Mouse (Mus musculus): ENCODE results near the gene Selp. TPM values are rescaled to one million over a fixed set of nuclear protein-coding genes. Genes with fewer than 3 reads are reported as not detected.

Gene Selp
- total and polyA plus RNA-seq, 3 experiments: 1.7 to 3.6 (median 1.8) TPM

DNA sequence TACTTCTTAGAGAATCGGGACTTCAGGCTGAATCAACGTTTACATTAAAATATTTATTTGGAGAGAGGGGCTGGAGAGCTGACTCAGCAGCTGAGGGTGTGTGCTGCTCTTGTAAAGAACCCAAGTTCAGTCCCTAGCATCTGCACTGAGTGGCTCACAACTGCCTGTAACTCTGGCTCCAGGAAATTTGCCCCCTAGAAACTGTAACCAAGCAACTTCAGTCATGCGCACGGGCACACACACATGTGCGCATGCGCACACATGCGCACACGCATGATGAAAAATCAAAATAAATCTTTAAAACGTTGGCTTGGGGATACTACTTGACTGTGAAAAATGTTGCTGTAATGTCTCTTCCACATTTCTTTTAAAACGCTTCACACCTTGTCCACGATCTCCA is 36.0 kb upstream of the Selp start:
- no peak for DNase-seq
- 84% methylated on average over 11 of the region's 11 CpGs for WGBS
- intact Hi-C loops (cut with DNase I): no loop called here
- Histone ChIP-seq H3K36me3 (ENCODE audit: control insufficient read depth, insufficient read depth, low read length) (no peaks in the 10 kb centered on the region), H3K9ac (ENCODE audit: low read depth, low read length) (no peak overlapping the region), H3K79me2 (replicated peaks; ENCODE audit: control insufficient read depth, insufficient read depth, low read length) (no peaks in the 10 kb centered on the region), H3K4me1 (ENCODE audit: control insufficient read depth, insufficient read depth, low read length) (no peaks in the 10 kb centered on the region), H3K27ac (no peak overlapping the region), H3K27me3 (ENCODE audit: control insufficient read depth, insufficient read depth, low read length) (no peaks in the 10 kb centered on the region), H3K4me3 (no peak overlapping the region)
- no peak for TF ChIP-seq EP300 (IDR thresholded peaks at IDR 0.05; ENCODE audit: insufficient read depth, low read depth, low read length)
- TF ChIP-seq CTCF (IDR thresholded peaks at IDR 0.05): no peak
- TF ChIP-seq POLR2A (IDR thresholded peaks at IDR 0.05; ENCODE audit: insufficient read depth, low read depth, low read length): no peak

DNA sequence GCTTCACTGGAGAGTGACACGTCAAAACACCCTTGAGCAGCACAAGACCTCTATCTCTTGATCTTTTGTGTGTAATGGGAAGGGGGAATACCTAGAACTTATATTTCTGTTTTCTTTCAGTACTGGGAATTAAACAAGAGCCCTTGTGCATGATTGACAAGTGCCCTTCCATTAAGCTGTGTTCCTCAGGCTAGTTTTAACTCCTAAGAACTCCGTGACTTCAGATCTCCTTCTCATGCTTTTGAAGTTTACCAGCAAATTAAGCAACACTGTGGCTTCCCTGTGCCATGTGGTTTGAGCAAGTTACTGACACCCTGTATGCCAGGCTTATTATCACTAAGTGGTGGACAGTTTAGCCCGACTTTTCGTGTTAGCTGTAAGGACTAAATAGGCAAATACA is 32.0 kb upstream of the Selp start:
- intact Hi-C loops (cut with DNase I): no loop called here
- Histone ChIP-seq H3K27me3 (ENCODE audit: control insufficient read depth, insufficient read depth, low read length) (no peaks in the 10 kb centered on the region), H3K4me1 (ENCODE audit: control insufficient read depth, insufficient read depth, low read length) (no peaks in the 10 kb centered on the region), H3K4me3 (no peak overlapping the region), H3K27ac (no peak overlapping the region), H3K36me3 (ENCODE audit: control insufficient read depth, insufficient read depth, low read length) (no peaks in the 10 kb centered on the region), H3K79me2 (replicated peaks; ENCODE audit: control insufficient read depth, insufficient read depth, low read length) (no peaks in the 10 kb centered on the region), H3K9ac (ENCODE audit: low read depth, low read length) (no peak overlapping the region)
- 89% methylated on average over 4 of the region's 4 CpGs for WGBS
- no peak for DNase-seq
- TF ChIP-seq EP300 (IDR thresholded peaks at IDR 0.05; ENCODE audit: insufficient read depth, low read depth, low read length): no peak
- TF ChIP-seq CTCF (IDR thresholded peaks at IDR 0.05): no peak
- TF ChIP-seq POLR2A (IDR thresholded peaks at IDR 0.05; ENCODE audit: insufficient read depth, low read depth, low read length): no peak

DNA sequence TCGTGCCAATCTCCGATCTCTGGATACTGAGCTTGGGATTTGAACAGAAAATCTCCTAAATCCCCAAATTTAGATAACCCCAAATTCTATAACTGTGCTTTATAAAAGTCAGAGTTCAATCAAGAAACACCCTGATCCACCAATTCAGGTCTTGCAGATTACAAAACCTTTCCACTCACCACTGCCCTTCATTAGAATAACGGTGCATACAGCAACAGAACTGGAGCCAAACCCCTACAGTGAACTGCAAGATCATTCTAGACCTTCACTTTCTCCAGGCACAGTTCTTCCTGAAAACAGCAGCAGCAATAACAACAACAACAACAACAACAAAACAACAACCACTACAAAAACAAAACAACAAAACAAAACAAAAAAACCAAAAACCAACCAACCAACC is 28.3 kb upstream of the Selp start:
- no peak overlapping the region for H3K27ac ChIP-seq
- intact Hi-C loops (cut with DNase I): no loop called here
- TF ChIP-seq POLR2A (IDR thresholded peaks at IDR 0.05; ENCODE audit: insufficient read depth, low read depth, low read length) (no peak), CTCF (IDR thresholded peaks at IDR 0.05) (no peak), EP300 (IDR thresholded peaks at IDR 0.05; ENCODE audit: insufficient read depth, low read depth, low read length) (no peak)
- no peaks in the 10 kb centered on the region for H3K4me1 ChIP-seq (ENCODE audit: control insufficient read depth, insufficient read depth, low read length)
- no peaks in the 10 kb centered on the region for H3K79me2 ChIP-seq (replicated peaks; ENCODE audit: control insufficient read depth, insufficient read depth, low read length)
- H3K9ac ChIP-seq (ENCODE audit: low read depth, low read length): no peak overlapping the region
- no peaks in the 10 kb centered on the region for H3K36me3 ChIP-seq (ENCODE audit: control insufficient read depth, insufficient read depth, low read length)
- H3K27me3 ChIP-seq (ENCODE audit: control insufficient read depth, insufficient read depth, low read length): no peaks in the 10 kb centered on the region
- no peak for DNase-seq
- H3K4me3 ChIP-seq: no peak overlapping the region
- 57% methylated on average over 3 of the region's 3 CpGs for WGBS

DNA sequence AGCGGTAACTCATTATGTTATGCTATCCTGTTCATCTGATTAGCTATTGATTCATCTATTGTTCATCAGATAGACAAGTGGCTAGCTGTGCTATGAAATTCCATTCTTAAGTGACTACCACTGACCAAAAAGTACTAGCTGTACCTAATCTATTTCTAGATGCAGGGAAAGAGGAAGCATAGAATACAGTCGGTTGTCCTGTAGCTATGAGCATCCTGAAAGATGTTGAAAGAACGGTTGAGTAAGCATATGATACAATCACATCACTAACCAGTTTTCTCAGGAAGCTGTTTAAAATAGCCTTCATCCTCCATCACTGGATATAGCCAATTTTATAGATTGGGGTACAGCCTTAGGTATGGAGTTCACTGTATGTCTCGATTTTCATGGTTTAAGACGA is 27.2 kb upstream of the Selp start:
- Histone ChIP-seq H3K27ac (no peak overlapping the region), H3K79me2 (replicated peaks; ENCODE audit: control insufficient read depth, insufficient read depth, low read length) (no peaks in the 10 kb centered on the region), H3K4me1 (ENCODE audit: control insufficient read depth, insufficient read depth, low read length) (no peaks in the 10 kb centered on the region), H3K9ac (ENCODE audit: low read depth, low read length) (no peak overlapping the region), H3K4me3 (no peak overlapping the region), H3K27me3 (ENCODE audit: control insufficient read depth, insufficient read depth, low read length) (no peaks in the 10 kb centered on the region), H3K36me3 (ENCODE audit: control insufficient read depth, insufficient read depth, low read length) (no peaks in the 10 kb centered on the region)
- DNase-seq: no peak
- WGBS: 80% methylated on average over 5 of the region's 5 CpGs
- intact Hi-C loops (cut with DNase I): no loop called here
- TF ChIP-seq POLR2A (IDR thresholded peaks at IDR 0.05; ENCODE audit: insufficient read depth, low read depth, low read length) (no peak), EP300 (IDR thresholded peaks at IDR 0.05; ENCODE audit: insufficient read depth, low read depth, low read length) (no peak), CTCF (IDR thresholded peaks at IDR 0.05) (no peak)

DNA sequence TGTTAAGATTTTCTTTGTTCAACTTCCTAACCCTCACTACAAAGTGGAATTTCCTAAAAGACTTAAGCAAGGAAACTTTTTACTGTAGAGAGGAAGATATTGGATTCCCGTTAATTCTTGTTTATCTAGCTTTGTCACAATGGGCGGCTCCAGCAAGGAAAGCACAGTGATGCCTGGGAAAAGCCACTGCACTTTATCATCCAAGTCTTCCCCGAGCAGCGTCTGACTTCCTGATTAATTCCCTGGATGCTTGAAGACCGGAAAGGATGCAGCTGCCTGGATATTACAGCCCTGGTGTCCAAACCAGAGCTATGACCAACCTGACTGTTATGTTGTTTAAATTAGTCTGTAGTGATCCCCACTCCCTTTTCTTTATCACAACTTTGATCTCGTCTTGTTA is 18.3 kb upstream of the Selp start:
- Histone ChIP-seq H3K4me3 (no peak overlapping the region), H3K27me3 (ENCODE audit: control insufficient read depth, insufficient read depth, low read length) (no peaks in the 10 kb centered on the region), H3K9ac (ENCODE audit: low read depth, low read length) (no peak overlapping the region), H3K4me1 (ENCODE audit: control insufficient read depth, insufficient read depth, low read length) (no peaks in the 10 kb centered on the region), H3K36me3 (ENCODE audit: control insufficient read depth, insufficient read depth, low read length) (no peaks in the 10 kb centered on the region), H3K79me2 (replicated peaks; ENCODE audit: control insufficient read depth, insufficient read depth, low read length) (no peaks in the 10 kb centered on the region), H3K27ac (no peak overlapping the region)
- TF ChIP-seq CTCF (IDR thresholded peaks at IDR 0.05) (no peak), POLR2A (IDR thresholded peaks at IDR 0.05; ENCODE audit: insufficient read depth, low read depth, low read length) (no peak), EP300 (IDR thresholded peaks at IDR 0.05; ENCODE audit: insufficient read depth, low read depth, low read length) (no peak)
- WGBS: 16% methylated on average over 6 of the region's 6 CpGs
- intact Hi-C loops (cut with DNase I): no loop called here
- peak in 1 of 2 experiments; percentile 22 for DNase-seq

DNA sequence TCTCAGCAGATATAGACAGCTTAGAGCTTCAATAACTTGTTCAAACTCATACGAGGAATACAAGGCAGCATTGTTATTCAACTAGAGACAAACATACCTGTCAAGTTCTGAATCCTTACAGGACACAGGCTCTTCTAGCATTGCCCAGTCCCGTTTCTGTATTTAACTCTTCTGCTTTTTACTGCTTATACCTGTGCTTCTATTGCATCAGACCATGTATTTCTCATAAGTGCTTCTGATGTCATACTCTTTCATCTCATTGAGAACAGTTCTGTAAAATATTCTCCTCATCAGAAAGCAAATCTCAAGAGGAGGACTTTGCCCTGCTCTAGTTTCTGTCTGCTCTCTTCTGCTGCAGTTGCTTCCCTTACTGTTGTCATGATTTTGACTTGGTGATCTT is 17.2 kb upstream of the Selp start:
- Histone ChIP-seq H3K4me1 (ENCODE audit: control insufficient read depth, insufficient read depth, low read length) (no peaks in the 10 kb centered on the region), H3K79me2 (replicated peaks; ENCODE audit: control insufficient read depth, insufficient read depth, low read length) (no peaks in the 10 kb centered on the region), H3K27ac (no peak overlapping the region), H3K36me3 (ENCODE audit: control insufficient read depth, insufficient read depth, low read length) (no peaks in the 10 kb centered on the region), H3K27me3 (ENCODE audit: control insufficient read depth, insufficient read depth, low read length) (no peaks in the 10 kb centered on the region), H3K9ac (ENCODE audit: low read depth, low read length) (no peak overlapping the region), H3K4me3 (no peak overlapping the region)
- DNase-seq: no peak
- 78% methylated on average over 2 of the region's 2 CpGs for WGBS
- intact Hi-C loops (cut with DNase I): no loop called here
- TF ChIP-seq EP300 (IDR thresholded peaks at IDR 0.05; ENCODE audit: insufficient read depth, low read depth, low read length): no peak
- no peak for TF ChIP-seq POLR2A (IDR thresholded peaks at IDR 0.05; ENCODE audit: insufficient read depth, low read depth, low read length)
- no peak for TF ChIP-seq CTCF (IDR thresholded peaks at IDR 0.05)

Data from heart, adult 2 months (tissue).